Mouse (Mus musculus): ENCODE measurements around the gene Cacng3.

Gene Cacng3

GRCm38 (mm10) chr7:122670442-122670872 is at the start of gene Cacng3:
Gene Cacng3, plus strand, starts transcription at chr7:122670492.
- peak; percentile 0 for DNase-seq (ENCODE audit: low spot score)

GRCm38 (mm10) chr7:122622125-122622774 is 48.0 kb upstream of the Cacng3 start:
- no peak for DNase-seq (ENCODE audit: low spot score)

DNA sequence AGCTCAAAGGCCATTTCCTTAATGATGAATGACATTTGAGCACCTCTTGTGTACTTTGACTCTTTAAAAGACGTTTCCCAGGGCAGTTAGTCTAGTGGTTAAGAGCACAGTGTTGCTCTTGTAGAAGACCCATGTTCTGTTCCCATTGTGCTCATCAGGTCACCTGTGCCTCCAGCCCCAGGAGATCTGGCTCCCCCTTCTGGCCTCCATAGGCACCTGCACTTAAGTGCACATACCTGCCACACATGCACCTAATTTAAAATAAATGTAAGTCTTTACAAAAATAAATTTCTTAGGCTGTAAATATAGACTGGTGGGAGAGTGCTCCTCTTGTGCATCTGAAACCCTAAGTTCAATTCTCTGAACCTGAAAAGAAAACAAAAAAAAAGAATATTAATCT is 46.5 kb upstream of the Cacng3 start:
- no peak for DNase-seq (ENCODE audit: low spot score)

- no peak for DNase-seq (ENCODE audit: low spot score)
Measured at GRCm38 (mm10) chr7:122628050-122628449, 42.2 kb upstream of the Cacng3 start.

- DNase-seq (ENCODE audit: low spot score) = no peak
Measured at GRCm38 (mm10) chr7:122630386-122630785, 39.9 kb upstream of the Cacng3 start.

DNA sequence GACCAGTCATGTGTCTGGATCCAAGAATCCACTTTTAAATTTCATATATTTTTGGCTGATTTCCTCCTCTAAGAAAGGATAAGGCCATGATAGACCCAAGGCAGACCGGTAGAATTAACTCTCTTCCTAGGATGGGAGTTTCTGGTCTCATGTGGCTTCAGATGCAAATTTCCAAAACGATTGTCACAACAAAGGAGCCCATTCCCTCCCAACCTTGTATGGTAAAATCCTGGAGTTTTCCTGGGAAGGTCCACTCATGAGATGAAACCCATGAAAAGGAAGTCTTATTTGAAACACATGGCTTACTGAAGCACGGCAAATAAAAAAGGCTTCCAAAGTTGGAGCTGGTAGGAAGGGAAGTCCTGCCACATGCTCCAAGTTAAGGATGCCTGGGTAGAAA is 39.1 kb upstream of the Cacng3 start:
- no peak for DNase-seq (ENCODE audit: low spot score)

- DNase-seq (ENCODE audit: low spot score) = no peak
Measured at GRCm38 (mm10) chr7:122632946-122633345, 37.3 kb upstream of the Cacng3 start.

GRCm38 (mm10) chr7:122633463-122633862 is 36.8 kb upstream of the Cacng3 start:
- DNase-seq (ENCODE audit: low spot score) = no peak

DNA sequence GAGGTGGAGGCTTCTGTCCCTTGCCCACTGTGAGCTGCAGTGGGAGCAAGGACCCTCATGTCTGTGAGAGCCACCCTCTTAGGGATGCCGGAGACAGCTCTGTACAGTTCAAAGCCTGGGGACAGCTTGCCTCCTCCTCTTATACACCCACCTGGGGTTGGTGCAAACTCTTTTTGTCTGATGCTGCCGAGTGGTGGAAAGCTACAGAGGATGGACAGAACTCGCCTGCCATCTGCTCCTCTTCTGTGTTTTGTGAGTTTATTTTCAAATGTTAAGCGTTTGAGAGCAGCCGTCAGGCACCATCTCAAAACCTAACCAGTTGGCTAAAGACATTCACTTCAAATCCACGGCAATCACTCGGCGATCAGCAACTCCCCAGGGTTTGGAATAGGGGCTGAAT is 26.6 kb upstream of the Cacng3 start:
- no peak for DNase-seq (ENCODE audit: low spot score)

DNA sequence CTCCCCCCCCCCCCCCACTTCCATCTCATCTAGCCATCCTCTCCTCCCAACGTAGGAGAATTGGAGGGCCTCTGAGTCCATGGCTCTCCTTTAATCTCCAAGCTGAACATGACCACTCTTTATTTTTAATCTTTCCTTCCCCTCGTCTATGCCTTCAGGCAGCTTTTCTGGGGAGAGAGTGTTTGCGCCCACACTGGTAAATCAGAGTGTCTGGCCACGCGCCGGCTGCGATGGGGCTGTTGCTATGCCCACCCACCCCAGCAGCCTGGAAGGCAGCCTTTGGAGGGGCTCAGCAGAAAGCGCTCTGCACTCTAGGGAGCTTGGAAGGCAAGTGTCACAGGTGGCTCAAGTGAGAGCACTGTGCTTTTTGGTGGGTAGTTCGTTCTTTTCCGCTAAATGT is 21.0 kb upstream of the Cacng3 start:
- DNase-seq (ENCODE audit: low spot score) = no peak

- no peak for DNase-seq (ENCODE audit: low spot score)
Measured at GRCm38 (mm10) chr7:122652523-122652922, 17.8 kb upstream of the Cacng3 start.

- no peak for DNase-seq (ENCODE audit: low spot score)
Measured at GRCm38 (mm10) chr7:122656671-122657070, 13.6 kb upstream of the Cacng3 start.

- DNase-seq (ENCODE audit: low spot score) = no peak
Measured at GRCm38 (mm10) chr7:122657423-122658126, 12.7 kb upstream of the Cacng3 start.

- no peak for DNase-seq (ENCODE audit: low spot score)
Measured at GRCm38 (mm10) chr7:122665311-122666049, 4.8 kb upstream of the Cacng3 start.

- DNase-seq (ENCODE audit: low spot score) = peak; percentile 0
Measured at GRCm38 (mm10) chr7:122667903-122668302, 2.4 kb upstream of the Cacng3 start.

- DNase-seq (ENCODE audit: low spot score) = peak; percentile 94
Measured at GRCm38 (mm10) chr7:122670873-122671641, 765 bp downstream of the Cacng3 start.

- DNase-seq (ENCODE audit: low spot score) = no peak
Measured at GRCm38 (mm10) chr7:122672981-122673380, 2.7 kb downstream of the Cacng3 start.

- no peak for DNase-seq (ENCODE audit: low spot score)
Measured at GRCm38 (mm10) chr7:122675207-122675606, 4.9 kb downstream of the Cacng3 start.

GRCm38 (mm10) chr7:122701751-122702150 is 31.5 kb downstream of the Cacng3 start:
- DNase-seq (ENCODE audit: low spot score) = no peak

GRCm38 (mm10) chr7:122702443-122702842 is 32.2 kb downstream of the Cacng3 start:
- DNase-seq (ENCODE audit: low spot score) = no peak

DNA sequence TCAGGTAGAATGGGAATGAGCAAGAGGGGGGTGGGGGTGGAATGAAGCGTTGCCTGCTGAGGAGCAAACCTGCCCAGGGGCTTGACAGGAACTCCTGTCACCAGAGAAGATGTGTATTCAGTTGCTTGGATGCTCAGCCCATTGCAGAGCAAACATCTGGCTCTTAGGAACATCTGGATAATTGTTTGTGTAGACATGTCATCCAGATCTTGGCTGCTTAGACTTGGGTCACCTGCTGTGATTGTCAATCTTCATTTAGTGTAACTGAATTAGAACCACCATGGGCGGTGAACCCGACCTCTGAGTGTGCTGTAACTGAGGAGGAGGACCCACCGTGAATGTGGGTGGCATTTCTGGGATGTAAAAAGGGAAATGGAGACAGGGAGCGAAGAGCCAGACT is 36.4 kb downstream of the Cacng3 start:
- no peak for DNase-seq (ENCODE audit: low spot score)

- DNase-seq (ENCODE audit: low spot score) = no peak
Measured at GRCm38 (mm10) chr7:122716299-122716698, 46.0 kb downstream of the Cacng3 start.
